Mouse (Mus musculus) kidney, postnatal 0 days (tissue): Measurements from ENCODE around the gene Thy1. TPM values are rescaled to one million over a fixed set of nuclear protein-coding genes. Genes with fewer than 3 reads are reported as not detected.

ENCODE experiments used
- ATAC-seq: fragments of 200-750 bp; cut with Nextera tagmentation; replicated peaks from 2 replicates; pipeline ENCODE4 v1.8.0; 2017; ENCODE audit warnings: low read depth, moderate number of reproducible peaks, moderate TSS enrichment, moderate library complexity; ENCODE audit not compliant: low FRiP score
- DNase-seq: peaks from one replicate; pipeline ENCODE4 v3.0.0-alpha.2; 2016; ENCODE audit warnings: low spot score
- H3K27ac ChIP-seq: fragments of 300-500 bp; sonication (generic); 2 replicates; pipeline ENCODE4 v1.5.1; 2014; ENCODE audit warnings: mild to moderate bottlenecking
- H3K27me3 ChIP-seq: fragments of 300-500 bp; sonication (generic); 2 replicates; pipeline ENCODE4 v1.6.1; 2014; ENCODE audit warnings: low read length, mixed read lengths; ENCODE audit not compliant: insufficient read depth
- H3K36me3 ChIP-seq: fragments of 300-500 bp; sonication (generic); 2 replicates; pipeline ENCODE4 v1.6.1; 2014; ENCODE audit warnings: low read length, mixed read lengths; ENCODE audit not compliant: insufficient read depth
- H3K4me1 ChIP-seq: fragments of 300-500 bp; sonication (generic); replicated peaks from 2 replicates; pipeline ENCODE4 v1.6.1; 2014; ENCODE audit warnings: antibody characterized with exemption, low read length, mixed read lengths; ENCODE audit not compliant: insufficient read depth
- H3K4me2 ChIP-seq: fragments of 300-500 bp; sonication (generic); 2 replicates; pipeline ENCODE4 v1.6.1; 2014; ENCODE audit warnings: mild to moderate bottlenecking, low read length, moderate library complexity, mixed read lengths
- H3K4me3 ChIP-seq: fragments of 300-500 bp; sonication (generic); replicated peaks from 2 replicates; pipeline ENCODE4 v1.5.1; 2014; ENCODE audit warnings: low read depth, low read length
- H3K9ac ChIP-seq: fragments of 300-500 bp; sonication (generic); 2 replicates; pipeline ENCODE4 v1.6.1; 2014; ENCODE audit warnings: low read depth, low read length
- H3K9me3 ChIP-seq: fragments of 300-500 bp; sonication (generic); replicated peaks from 2 replicates; pipeline ENCODE4 v1.6.1; 2016; ENCODE audit warnings: low read length, inconsistent platforms, mixed read lengths
- CTCF ChIP-seq: IDR thresholded peaks from 2 replicates; pipeline ENCODE4 v1.5.1; 2016; ENCODE audit warnings: antibody characterized with exemption, low read depth, mild to moderate bottlenecking, moderate library complexity
- WGBS: fragments of 180-500 bp; shearing (Covaris S2); extraction: QIAGEN DNeasy Blood & Tissue Kit; methylation state at CpG from one replicate; pipeline ENCODE4 v1.1.7; 2014; 5-methylcytosine and 5-hydroxymethylcytosine counted together
- polyA plus RNA-seq: library from polyadenylated mRNA; unstranded; fragments of >200 nt; fragmentation: Nextera tagmentation; extraction: Ambion mirVana; gene quantifications from 2 replicates; pipeline ENCODE4 v1.2.1, GENCODE M21; 2015

Gene Thy1
- polyA plus RNA-seq, 1 experiment from 2014 or later, result 13.6 TPM

DNA sequence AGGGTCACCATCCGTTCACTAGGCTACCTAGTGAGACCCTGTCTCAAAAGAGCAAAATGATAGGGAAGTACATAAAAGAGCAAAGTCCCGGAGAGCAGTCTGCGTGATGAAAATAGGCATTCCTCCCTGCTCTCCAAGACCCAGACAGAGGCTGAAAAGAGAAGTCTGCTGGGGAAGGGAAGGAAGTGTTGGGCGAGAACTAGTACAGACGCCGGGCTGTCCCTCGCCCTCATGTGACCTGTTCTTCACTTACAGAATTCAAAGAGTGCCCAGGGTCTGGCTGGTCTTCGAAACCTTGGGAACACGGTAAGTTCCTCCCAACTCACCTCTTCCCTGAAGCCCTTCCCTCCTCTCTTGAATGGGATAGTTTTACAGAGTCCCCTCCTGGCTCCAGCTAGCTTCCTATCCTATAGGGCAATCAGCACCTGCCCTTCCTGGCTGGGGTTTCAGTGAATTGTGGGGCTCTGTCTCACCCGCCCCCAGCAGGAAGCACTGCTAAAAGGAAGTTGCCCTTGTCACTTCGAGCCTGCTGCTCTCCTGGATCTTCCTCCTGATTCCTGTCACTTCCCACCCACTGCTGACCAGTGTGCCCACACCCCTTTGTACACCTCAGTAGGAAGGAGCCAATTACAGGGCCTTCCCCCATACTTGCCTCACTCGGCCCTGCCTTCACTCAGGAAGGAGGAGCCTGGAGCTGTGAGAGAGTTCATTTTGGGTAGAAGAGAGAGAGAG is 45.9 kb downstream of the Thy1 start:
- Histone ChIP-seq H3K9ac (no peak overlapping the region), H3K4me3 (no peak overlapping the region), H3K27ac (no peak overlapping the region), H3K9me3 (no peaks in the 10 kb centered on the region), H3K4me1 (peaks cover 17% of the 10 kb centered on the region), H3K36me3 (peaks cover 22% of the 10 kb centered on the region; the same call in 1 of the 2 replicates), H3K4me2 (no peak overlapping the region), H3K27me3 (no peaks in the 10 kb centered on the region)
- DNase-seq (no peak), ATAC-seq (no peak)
- WGBS, result 56% methylated on average over 12 of the region's 12 CpGs
- TF ChIP-seq CTCF, result no peak

- Histone ChIP-seq H3K4me1 (no peaks in the 10 kb centered on the region; the same call in 1 of the 2 replicates), H3K27me3 (no peaks in the 10 kb centered on the region), H3K4me2 (no peak overlapping the region), H3K9ac (no peak overlapping the region), H3K9me3 (no peaks in the 10 kb centered on the region), H3K27ac (no peak overlapping the region), H3K36me3 (peaks cover 22% of the 10 kb centered on the region; the same call in 1 of the 2 replicates), H3K4me3 (no peak overlapping the region)
- WGBS, result 37% methylated on average over 24 of the region's 24 CpGs
- peak; percentile 74 for ATAC-seq
- peak; percentile 85 for DNase-seq
- peak; percentile 91 for TF ChIP-seq CTCF
Measured at GRCm38 (mm10) chr9:44093612-44094503, 50.7 kb downstream of the Thy1 start.

DNA sequence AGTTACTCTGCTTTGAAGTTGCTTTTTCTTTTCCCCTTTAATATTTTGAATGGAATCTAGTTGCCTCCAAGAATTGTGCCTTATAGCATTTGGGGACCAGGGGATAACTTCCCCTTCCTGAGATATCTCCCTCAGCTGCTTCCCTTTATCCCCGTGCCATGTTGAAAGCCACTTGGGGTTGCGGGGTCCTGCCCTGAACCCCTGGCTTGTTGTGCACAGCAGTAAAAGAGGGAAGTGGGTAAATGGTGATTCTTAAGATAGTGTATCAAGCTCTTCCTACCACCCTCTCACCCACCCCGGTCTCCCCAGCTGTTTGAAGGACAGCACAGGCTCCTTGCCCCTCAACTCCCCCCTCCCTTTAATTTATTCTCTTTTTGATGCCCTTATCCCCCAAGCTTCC is 51.6 kb downstream of the Thy1 start:
- DNase-seq (no peak), ATAC-seq (no peak)
- Histone ChIP-seq H3K4me2 (no peak overlapping the region), H3K4me1 (no peaks in the 10 kb centered on the region; the same call in 1 of the 2 replicates), H3K27me3 (no peaks in the 10 kb centered on the region), H3K36me3 (peaks cover 22% of the 10 kb centered on the region; the same call in 1 of the 2 replicates), H3K27ac (no peak overlapping the region), H3K9me3 (no peaks in the 10 kb centered on the region), H3K9ac (no peak overlapping the region), H3K4me3 (no peak overlapping the region)
- 82% methylated on average over 3 of the region's 3 CpGs for WGBS
- TF ChIP-seq CTCF, result no peak

DNA sequence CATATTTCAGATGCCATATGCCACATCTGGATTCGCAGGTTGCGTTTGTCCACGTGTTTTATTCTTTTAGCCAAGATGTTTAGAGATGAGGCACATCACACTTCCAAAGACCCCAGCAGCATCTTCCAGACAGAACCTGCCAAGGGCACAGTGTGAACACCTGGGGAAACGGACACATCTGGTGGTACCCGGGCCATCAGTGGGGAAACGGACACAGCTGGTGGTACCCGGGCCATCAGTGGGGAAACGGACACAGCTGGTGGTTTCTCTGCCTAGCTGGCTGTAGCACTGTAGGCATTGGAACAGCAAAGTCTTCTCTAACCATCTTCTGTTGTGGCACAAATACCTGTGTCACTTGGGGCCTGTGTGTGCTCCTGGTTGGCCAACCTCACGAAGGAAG is 52.6 kb downstream of the Thy1 start:
- ATAC-seq (no peak), DNase-seq (no peak)
- TF ChIP-seq CTCF, result no peak
- no peaks in the 10 kb centered on the region for H3K4me1 ChIP-seq
- no peak overlapping the region for H3K9ac ChIP-seq
- no peak overlapping the region for H3K4me2 ChIP-seq
- WGBS, result 88% methylated on average over 9 of the region's 9 CpGs
- no peak overlapping the region for H3K4me3 ChIP-seq
- no peak overlapping the region for H3K27ac ChIP-seq
- no peaks in the 10 kb centered on the region for H3K9me3 ChIP-seq
- H3K36me3 ChIP-seq, result peaks cover 22% of the 10 kb centered on the region; the same call in 1 of the 2 replicates
- no peaks in the 10 kb centered on the region for H3K27me3 ChIP-seq

GRCm38 (mm10) chr9:44096536-44096935 is 53.4 kb downstream of the Thy1 start:
- TF ChIP-seq CTCF, result no peak
- H3K27me3 ChIP-seq, result no peaks in the 10 kb centered on the region
- H3K36me3 ChIP-seq, result peaks cover 16% of the 10 kb centered on the region; the same call in 1 of the 2 replicates
- H3K9ac ChIP-seq, result no peak overlapping the region
- no peak for ATAC-seq
- H3K9me3 ChIP-seq, result no peaks in the 10 kb centered on the region
- WGBS, result 44% methylated on average over 9 of the region's 9 CpGs
- H3K27ac ChIP-seq, result peak overlapping the region; percentile 31; the same call in 1 of the 2 replicates
- H3K4me1 ChIP-seq, result no peaks in the 10 kb centered on the region
- H3K4me3 ChIP-seq, result no peak overlapping the region
- DNase-seq, result no peak
- H3K4me2 ChIP-seq, result no peak overlapping the region

Other genes with a start within 250 kb of the Thy1 start
- 62.9 and 72.1 TPM in 2 replicates for gene Usp2, start 23.6 kb downstream of the Thy1 start, polyA plus RNA-seq
- 0.11 and 0.16 TPM in 2 replicates for gene Mfrp, start 58.3 kb downstream of the Thy1 start, polyA plus RNA-seq
- gene C1qtnf5, start 63.9 kb downstream of the Thy1 start, polyA plus RNA-seq, result 9.7 and 12.3 TPM in 2 replicates
- gene Gm49380, start 70.1 kb downstream of the Thy1 start, polyA plus RNA-seq, result not detected in 2 replicates
- gene Rnf26, start 70.1 kb downstream of the Thy1 start, polyA plus RNA-seq, result 46.6 and 49.7 TPM in 2 replicates
- 46.3 and 46.6 TPM in 2 replicates for gene Mcam, start 91.1 kb downstream of the Thy1 start, polyA plus RNA-seq
- gene Cbl, start 190.7 kb downstream of the Thy1 start, polyA plus RNA-seq, result 9.9 and 10.4 TPM in 2 replicates
- gene Ccdc153, start 197.3 kb downstream of the Thy1 start, polyA plus RNA-seq, result not detected in 2 replicates
- gene Pdzd3, start 208.1 kb downstream of the Thy1 start, polyA plus RNA-seq, result 16.0 and 16.7 TPM in 2 replicates
- gene Nlrx1, start 225.2 kb downstream of the Thy1 start, polyA plus RNA-seq, result 6.8 and 7.2 TPM in 2 replicates
- gene Abcg4, start 245.2 kb downstream of the Thy1 start, polyA plus RNA-seq, result 1.0 and 1.6 TPM in 2 replicates